Mouse (Mus musculus) cerebellum, postnatal 36 days (tissue): ENCODE data around the gene Olfr914.

Source experiments
- DNase-seq, 2 experiments: peaks; one replicate each; pipeline ENCODE4 v3.0.0; 2021 to 2022; ENCODE audit warnings: mixed read lengths in 2 of 2

Olfr914 gene

GRCm38 (mm10) chr9:38604802-38605201 is at the start of gene Olfr914:
Gene Olfr914, plus strand, starts transcription at chr9:38605102.
- no peak for DNase-seq

- no peak for DNase-seq
Measured at GRCm38 (mm10) chr9:38579878-38580277, 25.0 kb upstream of the Olfr914 start, which contains the start of gene Olfr912. Gene Olfr912, plus strand, starts transcription at chr9:38580178.

- no peak for DNase-seq
Measured at GRCm38 (mm10) chr9:38591056-38591455, 13.8 kb upstream of the Olfr914 start.

GRCm38 (mm10) chr9:38592459-38592858 is 12.4 kb upstream of the Olfr914 start, which contains the start of gene Olfr913:
Gene Olfr913, plus strand, starts transcription at chr9:38592759.
- no peak for DNase-seq

GRCm38 (mm10) chr9:38632406-38632805 is 27.5 kb downstream of the Olfr914 start:
- no peak for DNase-seq

GRCm38 (mm10) chr9:38659775-38660174 is 54.9 kb downstream of the Olfr914 start, which contains the start of gene Olfr916:
Gene Olfr916, minus strand, starts transcription at chr9:38659875.
- DNase-seq = no peak
